Mouse (Mus musculus): ENCODE measurements around the gene C730034F03Rik. TPM values are rescaled to one million over a fixed set of nuclear protein-coding genes. Genes with fewer than 3 reads are reported as not detected.
"Not testable (repeated sequence)": the region's sequence is repeated elsewhere in the genome, so short reads cannot be mapped to it uniquely, and the experiment has no call there.

C730034F03Rik gene
- polyA plus RNA-seq, 1 experiment from 2014 or later: 3.1 TPM

- H3K4me3 ChIP-seq (ENCODE audit: control insufficient read depth in 1 of 2, insufficient read depth in 1 of 2, low read depth in 1 of 2, low read length in 2 of 2): peak within 1 kb of the TSS; percentile 61 to 76
- peak within 1 kb of the TSS; percentile 99 to 100 for H3K27ac ChIP-seq (replicated peaks in 1 of 2; ENCODE audit: control insufficient read depth in 1 of 2, insufficient read depth in 1 of 2, low read depth in 2 of 2, low read length in 2 of 2)
- no peaks in the 10 kb centered on the region for H3K9me3 ChIP-seq (ENCODE audit: control insufficient read depth, low read length)
- WGBS: 16% methylated on average over 6 of the region's 6 CpGs
- peaks cover 25 to 38% of the 10 kb centered on the region in 2 experiments for H3K4me1 ChIP-seq (ENCODE audit: control insufficient read depth in 2 of 2, insufficient read depth in 2 of 2, low read length in 2 of 2)
- peak within 1 kb of the TSS; percentile 75 for H3K4me2 ChIP-seq (ENCODE audit: low read length)
- peak within 1 kb of the TSS; percentile 95 for H3K9ac ChIP-seq (ENCODE audit: low read length)
- ATAC-seq (ENCODE audit: insufficient number of reproducible peaks, insufficient read depth, low FRiP score, low read depth): peak; percentile 74
- no peaks in the 10 kb centered on the region for H3K27me3 ChIP-seq (ENCODE audit: control insufficient read depth, insufficient read depth, low read length)
- H3K36me3 ChIP-seq (ENCODE audit: control insufficient read depth, insufficient read depth, low read length): peaks cover 62% of the 10 kb centered on the region
Measured at GRCm38 (mm10) chr15:89425711-89426121, 3.7 kb upstream of the C730034F03Rik start, which contains the start of gene Cpt1b. Gene Cpt1b (minus strand): TSS chr15:89425863.

- peaks cover 54% of the 10 kb centered on the region for H3K36me3 ChIP-seq (ENCODE audit: control insufficient read depth, insufficient read depth, low read length)
- no peaks in the 10 kb centered on the region for H3K27me3 ChIP-seq (ENCODE audit: control insufficient read depth, insufficient read depth, low read length)
- no peak overlapping the region for H3K4me2 ChIP-seq (ENCODE audit: low read length)
- ATAC-seq (ENCODE audit: insufficient number of reproducible peaks, insufficient read depth, low FRiP score, low read depth): no peak
- peak overlapping the region; percentile 99 to 100 for H3K27ac ChIP-seq (replicated peaks in 1 of 2; ENCODE audit: control insufficient read depth in 1 of 2, insufficient read depth in 1 of 2, low read depth in 2 of 2, low read length in 2 of 2)
- H3K4me1 ChIP-seq (ENCODE audit: control insufficient read depth in 2 of 2, insufficient read depth in 2 of 2, low read length in 2 of 2): peaks cover 25 to 41% of the 10 kb centered on the region in 2 experiments
- no peak overlapping the region for H3K4me3 ChIP-seq (ENCODE audit: control insufficient read depth in 1 of 2, insufficient read depth in 1 of 2, low read depth in 1 of 2, low read length in 2 of 2)
- 73% methylated on average over 10 of the region's 10 CpGs for WGBS
- H3K9ac ChIP-seq (ENCODE audit: low read length): peak overlapping the region; percentile 54
- no peaks in the 10 kb centered on the region for H3K9me3 ChIP-seq (ENCODE audit: control insufficient read depth, low read length)
Measured at GRCm38 (mm10) chr15:89426716-89427115, 2.7 kb upstream of the C730034F03Rik start.

GRCm38 (mm10) chr15:89428136-89428790 lies 1.1 kb upstream of the C730034F03Rik start:
- ATAC-seq (ENCODE audit: insufficient number of reproducible peaks, insufficient read depth, low FRiP score, low read depth): no peak
- no peaks in the 10 kb centered on the region for H3K9me3 ChIP-seq (ENCODE audit: control insufficient read depth, low read length)
- peak overlapping the region; percentile 68 to 70 for H3K4me3 ChIP-seq (ENCODE audit: control insufficient read depth in 1 of 2, insufficient read depth in 1 of 2, low read depth in 1 of 2, low read length in 2 of 2)
- H3K27ac ChIP-seq (replicated peaks in 1 of 2; ENCODE audit: control insufficient read depth in 1 of 2, insufficient read depth in 1 of 2, low read depth in 2 of 2, low read length in 2 of 2): peak overlapping the region in 1 of 2 experiments; percentile 99; a peak in 2 of 4 replicates
- peaks cover 25 to 38% of the 10 kb centered on the region in 2 experiments for H3K4me1 ChIP-seq (ENCODE audit: control insufficient read depth in 2 of 2, insufficient read depth in 2 of 2, low read length in 2 of 2)
- peak overlapping the region; percentile 93 for H3K4me2 ChIP-seq (ENCODE audit: low read length)
- peak overlapping the region; percentile 91 for H3K9ac ChIP-seq (ENCODE audit: low read length)
- no peaks in the 10 kb centered on the region for H3K27me3 ChIP-seq (ENCODE audit: control insufficient read depth, insufficient read depth, low read length)
- 78% methylated on average over 19 of the region's 19 CpGs for WGBS
- peaks cover 46% of the 10 kb centered on the region for H3K36me3 ChIP-seq (ENCODE audit: control insufficient read depth, insufficient read depth, low read length)

GRCm38 (mm10) chr15:89428821-89429351 lies 503 bp upstream of the C730034F03Rik start:
- WGBS: 4% methylated on average over 21 of the region's 22 CpGs
- peak; percentile 5; the same call in 1 of the 2 replicates for ATAC-seq (ENCODE audit: insufficient number of reproducible peaks, insufficient read depth, low FRiP score, low read depth)
- Histone ChIP-seq H3K4me2 (ENCODE audit: low read length) (peak overlapping the region; percentile 93), H3K27ac (replicated peaks in 1 of 2; ENCODE audit: control insufficient read depth in 1 of 2, insufficient read depth in 1 of 2, low read depth in 2 of 2, low read length in 2 of 2) (peak overlapping the region; percentile 57 to 99; a peak in 3 of 4 replicates), H3K9ac (ENCODE audit: low read length) (peak overlapping the region; percentile 91), H3K27me3 (ENCODE audit: control insufficient read depth, insufficient read depth, low read length) (no peaks in the 10 kb centered on the region), H3K36me3 (ENCODE audit: control insufficient read depth, insufficient read depth, low read length) (peaks cover 40% of the 10 kb centered on the region), H3K4me1 (ENCODE audit: control insufficient read depth in 2 of 2, insufficient read depth in 2 of 2, low read length in 2 of 2) (peaks cover 21 to 32% of the 10 kb centered on the region in 2 experiments), H3K9me3 (ENCODE audit: control insufficient read depth, low read length) (no peaks in the 10 kb centered on the region), H3K4me3 (ENCODE audit: control insufficient read depth in 1 of 2, insufficient read depth in 1 of 2, low read depth in 1 of 2, low read length in 2 of 2) (peak overlapping the region; percentile 68 to 70)

GRCm38 (mm10) chr15:89430341-89430740 lies 952 bp downstream of the C730034F03Rik start:
- peaks cover 14 to 24% of the 10 kb centered on the region in 2 experiments for H3K4me1 ChIP-seq (ENCODE audit: control insufficient read depth in 2 of 2, insufficient read depth in 2 of 2, low read length in 2 of 2)

GRCm38 (mm10) chr15:89430771-89431170 lies 1.4 kb downstream of the C730034F03Rik start:
- not testable (repeated sequence) for H3K27me3 ChIP-seq (ENCODE audit: control insufficient read depth, insufficient read depth, low read length); H3K9me3 ChIP-seq (ENCODE audit: control insufficient read depth, low read length); H3K27ac ChIP-seq (replicated peaks in 1 of 2; ENCODE audit: control insufficient read depth in 1 of 2, insufficient read depth in 1 of 2, low read depth in 2 of 2, low read length in 2 of 2); H3K4me3 ChIP-seq (ENCODE audit: control insufficient read depth in 1 of 2, insufficient read depth in 1 of 2, low read depth in 1 of 2, low read length in 2 of 2); ATAC-seq (ENCODE audit: insufficient number of reproducible peaks, insufficient read depth, low FRiP score, low read depth)
- 73% methylated on average over 6 of the region's 9 CpGs for WGBS
- Histone ChIP-seq H3K9ac (ENCODE audit: low read length) (0 out of 2 replicates have a peak overlapping the region, but pooled peaks have one; percentile 31), H3K4me1 (ENCODE audit: control insufficient read depth in 2 of 2, insufficient read depth in 2 of 2, low read length in 2 of 2) (peaks cover 14 to 24% of the 10 kb centered on the region in 2 experiments), H3K36me3 (ENCODE audit: control insufficient read depth, insufficient read depth, low read length) (peaks cover 28% of the 10 kb centered on the region), H3K4me2 (ENCODE audit: low read length) (peak overlapping the region; percentile 93; the same call in 1 of the 2 replicates)

More at GRCm38 (mm10) chr15:89430341-89430740, 952 bp downstream of the C730034F03Rik start:
- peak overlapping the region; percentile 93 for H3K4me2 ChIP-seq (ENCODE audit: low read length)
- H3K27ac ChIP-seq (replicated peaks in 1 of 2; ENCODE audit: control insufficient read depth in 1 of 2, insufficient read depth in 1 of 2, low read depth in 2 of 2, low read length in 2 of 2): peak overlapping the region; percentile 94 to 99
- H3K9me3 ChIP-seq (ENCODE audit: control insufficient read depth, low read length): no peaks in the 10 kb centered on the region
- peaks cover 28% of the 10 kb centered on the region for H3K36me3 ChIP-seq (ENCODE audit: control insufficient read depth, insufficient read depth, low read length)
- ATAC-seq (ENCODE audit: insufficient number of reproducible peaks, insufficient read depth, low FRiP score, low read depth): no peak
- H3K4me3 ChIP-seq (ENCODE audit: control insufficient read depth in 1 of 2, insufficient read depth in 1 of 2, low read depth in 1 of 2, low read length in 2 of 2): peak overlapping the region; percentile 68 to 70
- WGBS: 38% methylated on average over 6 of the region's 6 CpGs
- no peaks in the 10 kb centered on the region for H3K27me3 ChIP-seq (ENCODE audit: control insufficient read depth, insufficient read depth, low read length)
- H3K9ac ChIP-seq (ENCODE audit: low read length): peak overlapping the region; percentile 91

- H3K4me3 ChIP-seq (ENCODE audit: control insufficient read depth in 1 of 2, insufficient read depth in 1 of 2, low read depth in 1 of 2, low read length in 2 of 2): no peak overlapping the region
- peaks cover 11 to 20% of the 10 kb centered on the region in 2 experiments for H3K4me1 ChIP-seq (ENCODE audit: control insufficient read depth in 2 of 2, insufficient read depth in 2 of 2, low read length in 2 of 2)
- no peak overlapping the region for H3K4me2 ChIP-seq (ENCODE audit: low read length)
- H3K27me3 ChIP-seq (ENCODE audit: control insufficient read depth, insufficient read depth, low read length): no peaks in the 10 kb centered on the region
- no peaks in the 10 kb centered on the region for H3K9me3 ChIP-seq (ENCODE audit: control insufficient read depth, low read length)
- 0 out of 2 replicates have a peak overlapping the region, but pooled peaks have one; percentile 31 for H3K9ac ChIP-seq (ENCODE audit: low read length)
- H3K36me3 ChIP-seq (ENCODE audit: control insufficient read depth, insufficient read depth, low read length): peaks cover 25% of the 10 kb centered on the region
- no peak overlapping the region for H3K27ac ChIP-seq (replicated peaks in 1 of 2; ENCODE audit: control insufficient read depth in 1 of 2, insufficient read depth in 1 of 2, low read depth in 2 of 2, low read length in 2 of 2)
- WGBS: 74% methylated on average over 3 of the region's 3 CpGs
- no peak for ATAC-seq (ENCODE audit: insufficient number of reproducible peaks, insufficient read depth, low FRiP score, low read depth)
Measured at GRCm38 (mm10) chr15:89431271-89431670, 1.9 kb downstream of the C730034F03Rik start.

Data from heart, embryonic 14.5 days (tissue).